Mouse (Mus musculus) ZHBTc4 (cell line): ENCODE measurements at regions not wholly inside any gene's neighbourhood (a gene's known extent, or its start where the extent isn't known, plus 50 kb on each side); places are given as distances from the start of the nearest gene placed in this dataset.

Experiments used
- DNase-seq: peaks from one replicate; pipeline ENCODE4 v3.0.0-alpha.2; 2011; ENCODE audit warnings: low read depth, low spot score

- DNase-seq = peak; percentile 45
These were observed 511.8 kb downstream of the Frk start for GRCm38 (mm10) chr10:34995011-34995410.

GRCm38 (mm10) chr10:35013430-35013829, 530.2 kb downstream of the Frk start:
- DNase-seq = no peak

- DNase-seq = peak; percentile 56
These were observed 533.2 kb downstream of the Frk start for GRCm38 (mm10) chr10:35016416-35016815.

GRCm38 (mm10) chr10:35057282-35057681, 574.1 kb downstream of the Frk start:
- peak; percentile 83 for DNase-seq
